Mouse (Mus musculus) embryonic facial prominence, embryonic 14.5 days (tissue): Measurements from ENCODE around the gene Naa15. TPM values are rescaled to one million over a fixed set of nuclear protein-coding genes. Genes with fewer than 3 reads are reported as not detected.

ENCODE experiments used
- ATAC-seq: fragments of 200-750 bp; cut with Nextera tagmentation; 2 replicates; pipeline ENCODE4 v1.8.0; 2017; ENCODE audit warnings: low read depth, moderate number of reproducible peaks, moderate TSS enrichment
- DNase-seq: peaks from one replicate; pipeline ENCODE4 v3.0.0-alpha.2; 2015; ENCODE audit warnings: low spot score
- H3K27ac ChIP-seq: fragments of 300-500 bp; sonication (generic); replicated peaks from 2 replicates; pipeline ENCODE4 v1.5.1; 2014; ENCODE audit warnings: low read depth, mild to moderate bottlenecking, low read length, moderate library complexity
- H3K27me3 ChIP-seq: fragments of 300-500 bp; sonication (generic); replicated peaks from 2 replicates; pipeline ENCODE4 v1.6.1; 2014; ENCODE audit warnings: low read length; ENCODE audit not compliant: control insufficient read depth, insufficient read depth
- H3K36me3 ChIP-seq: fragments of 300-500 bp; sonication (generic); 2 replicates; pipeline ENCODE4 v1.6.1; 2014; ENCODE audit warnings: low read length, mixed read lengths; ENCODE audit not compliant: control insufficient read depth, insufficient read depth
- H3K4me1 ChIP-seq: fragments of 300-500 bp; sonication (generic); 2 replicates; pipeline ENCODE4 v1.6.1; 2014; ENCODE audit warnings: antibody characterized with exemption, low read length; ENCODE audit not compliant: control insufficient read depth, insufficient read depth
- H3K4me2 ChIP-seq: fragments of 300-500 bp; sonication (generic); 2 replicates; pipeline ENCODE4 v1.6.1; 2014; ENCODE audit warnings: low read depth, mild to moderate bottlenecking, low read length, moderate library complexity, mixed read lengths
- H3K4me3 ChIP-seq: fragments of 300-500 bp; sonication (generic); 2 replicates; pipeline ENCODE4 v1.5.1; 2014; ENCODE audit warnings: low read depth, mild to moderate bottlenecking, low read length
- H3K9ac ChIP-seq: fragments of 300-500 bp; sonication (generic); 2 replicates; pipeline ENCODE4 v1.6.1; 2014; ENCODE audit warnings: low read depth, mild to moderate bottlenecking, low read length, moderate library complexity, mixed read lengths
- H3K9me3 ChIP-seq: fragments of 300-500 bp; sonication (generic); 2 replicates; pipeline ENCODE4 v1.6.1; 2016; ENCODE audit warnings: low read length; ENCODE audit not compliant: control insufficient read depth
- WGBS: fragments of 180-500 bp; shearing (Covaris S2); extraction: QIAGEN DNeasy Blood & Tissue Kit; methylation state at CpG from one replicate; pipeline ENCODE4 v1.1.7; 2014; 5-methylcytosine and 5-hydroxymethylcytosine counted together
- polyA plus RNA-seq: library from polyadenylated mRNA; unstranded; fragments of >200 nt; fragmentation: Nextera tagmentation; extraction: Ambion mirVana; gene quantifications from 2 replicates; pipeline ENCODE4 v1.2.1, GENCODE M21; 2014

The Naa15 gene
- polyA plus RNA-seq, 1 experiment from 2014 or later = 34.8 TPM

- H3K4me1 ChIP-seq = no peaks in the 10 kb centered on the region; the same call in 1 of the 2 replicates
- H3K4me2 ChIP-seq = peak overlapping the region; percentile 58
- ATAC-seq = peak; percentile 77; the same call in 1 of the 2 replicates
- DNase-seq = peak; percentile 88
- 0 out of 2 replicates have a peak, but pooled peaks cover 3% of the 10 kb centered on the region for H3K9me3 ChIP-seq
- H3K4me3 ChIP-seq = peak overlapping the region; percentile 34
- H3K27me3 ChIP-seq = no peaks in the 10 kb centered on the region
- H3K9ac ChIP-seq = peak overlapping the region; percentile 52
- no peaks in the 10 kb centered on the region for H3K36me3 ChIP-seq
- 42% methylated on average over 31 of the region's 31 CpGs for WGBS
- no peak overlapping the region; the same call in 1 of the 2 replicates for H3K27ac ChIP-seq
Measured at GRCm38 (mm10) chr3:51377878-51378664, 36.9 kb upstream of the Naa15 start.

DNA sequence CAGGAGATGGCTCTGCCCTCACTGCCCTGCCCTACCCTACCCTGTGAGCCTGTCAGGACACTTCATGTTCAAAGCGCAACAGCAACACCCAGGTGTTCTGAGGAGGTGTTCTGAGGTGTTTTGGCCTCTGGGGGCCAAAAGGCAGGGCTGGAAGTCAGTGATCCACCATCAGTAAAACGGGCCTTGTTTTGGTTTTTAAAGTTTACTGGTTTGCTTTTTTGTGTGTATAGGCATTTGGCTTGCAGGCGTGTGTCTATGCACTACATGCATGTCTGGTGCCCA, 36.3 kb upstream of the Naa15 start:
- WGBS = 80% methylated on average over 3 of the region's 3 CpGs
- no peaks in the 10 kb centered on the region for H3K36me3 ChIP-seq
- H3K4me2 ChIP-seq = peak overlapping the region; percentile 58
- H3K9ac ChIP-seq = 0 out of 2 replicates have a peak overlapping the region, but pooled peaks have one; percentile 52
- no peaks in the 10 kb centered on the region for H3K27me3 ChIP-seq
- no peak overlapping the region for H3K27ac ChIP-seq
- no peak for DNase-seq
- 0 out of 2 replicates have a peak, but pooled peaks cover 3% of the 10 kb centered on the region for H3K9me3 ChIP-seq
- no peak for ATAC-seq
- H3K4me1 ChIP-seq = no peaks in the 10 kb centered on the region; the same call in 1 of the 2 replicates
- H3K4me3 ChIP-seq = no peak overlapping the region

GRCm38 (mm10) chr3:51379786-51380659, 34.9 kb upstream of the Naa15 start:
- ATAC-seq (no peak), DNase-seq (no peak)
- 68% methylated on average over 5 of the region's 5 CpGs for WGBS

DNA sequence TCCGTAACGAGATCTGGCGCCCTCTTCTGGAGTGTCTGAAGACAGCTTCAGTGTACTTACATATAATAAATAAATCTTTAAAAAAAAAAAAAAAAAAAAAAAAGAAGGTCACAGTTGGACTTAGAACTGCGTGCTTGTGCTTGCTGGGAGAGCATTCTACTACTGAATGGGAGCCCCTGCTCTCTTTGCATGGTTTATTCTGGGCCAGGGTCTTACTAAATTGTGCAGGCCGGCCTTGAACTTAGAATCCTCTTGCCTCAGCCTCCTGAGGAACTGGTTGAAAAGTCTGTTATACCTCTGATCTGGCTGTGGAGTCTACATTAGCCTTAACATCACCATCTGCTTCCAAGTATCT, 34.3 kb upstream of the Naa15 start:
- no peak overlapping the region for H3K9ac ChIP-seq
- 70% methylated on average over 2 of the region's 5 CpGs for WGBS
- no peaks in the 10 kb centered on the region for H3K9me3 ChIP-seq
- no peak overlapping the region for H3K4me2 ChIP-seq
- H3K4me3 ChIP-seq = no peak overlapping the region
- no peaks in the 10 kb centered on the region for H3K36me3 ChIP-seq
- H3K27ac ChIP-seq = no peak overlapping the region
- DNase-seq (no peak), ATAC-seq (no peak)
- no peaks in the 10 kb centered on the region; the same call in 1 of the 2 replicates for H3K4me1 ChIP-seq
- no peaks in the 10 kb centered on the region for H3K27me3 ChIP-seq

More at GRCm38 (mm10) chr3:51379786-51380659, 34.9 kb upstream of the Naa15 start:
- Histone ChIP-seq H3K27me3 (no peaks in the 10 kb centered on the region), H3K36me3 (no peaks in the 10 kb centered on the region), H3K4me3 (no peak overlapping the region), H3K4me2 (no peak overlapping the region), H3K4me1 (no peaks in the 10 kb centered on the region; the same call in 1 of the 2 replicates), H3K9ac (no peak overlapping the region), H3K27ac (no peak overlapping the region), H3K9me3 (no peaks in the 10 kb centered on the region)

DNA sequence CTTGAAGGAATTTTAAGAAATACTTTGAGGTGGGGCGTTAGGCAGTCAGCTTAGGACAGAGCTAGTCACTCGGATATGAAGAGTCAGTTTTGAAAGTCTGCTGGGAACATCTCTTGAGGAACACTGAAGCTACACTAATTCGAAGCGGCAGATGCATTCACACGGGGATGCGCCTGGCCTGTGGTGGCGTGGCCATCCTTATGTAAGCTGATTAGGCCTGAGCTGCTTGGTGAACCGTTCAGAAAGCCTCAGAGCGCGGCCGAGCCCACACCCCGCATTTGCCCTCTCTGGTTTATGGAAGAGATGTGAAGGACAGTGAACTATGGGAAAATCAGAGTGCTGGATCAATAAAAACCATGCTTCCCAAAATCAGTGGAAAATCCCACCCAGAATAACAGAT, 31.5 kb upstream of the Naa15 start:
- Histone ChIP-seq H3K36me3 (no peaks in the 10 kb centered on the region), H3K4me3 (no peak overlapping the region)
- WGBS = 72% methylated on average over 12 of the region's 12 CpGs

GRCm38 (mm10) chr3:51386441-51387133, 28.4 kb upstream of the Naa15 start:
- Histone ChIP-seq H3K4me3 (no peak overlapping the region), H3K9me3 (no peaks in the 10 kb centered on the region), H3K36me3 (no peaks in the 10 kb centered on the region), H3K4me1 (0 out of 2 replicates have a peak, but pooled peaks cover 3% of the 10 kb centered on the region), H3K9ac (no peak overlapping the region), H3K27me3 (no peaks in the 10 kb centered on the region), H3K4me2 (no peak overlapping the region), H3K27ac (no peak overlapping the region)
- DNase-seq = peak; percentile 73
- 0 out of 2 replicates have a peak, but pooled peaks have one; percentile 57 for ATAC-seq
- WGBS = 34% methylated on average over 12 of the region's 12 CpGs

More for the DNA sequence above, 31.5 kb upstream of the Naa15 start:
- H3K4me1 ChIP-seq = 0 out of 2 replicates have a peak, but pooled peaks cover 3% of the 10 kb centered on the region
- H3K9me3 ChIP-seq = no peaks in the 10 kb centered on the region
- ATAC-seq (peak; percentile 67; the same call in 1 of the 2 replicates), DNase-seq (peak; percentile 70)
- no peak overlapping the region for H3K4me2 ChIP-seq
- H3K9ac ChIP-seq = no peak overlapping the region
- H3K27me3 ChIP-seq = no peaks in the 10 kb centered on the region
- no peak overlapping the region for H3K27ac ChIP-seq

GRCm38 (mm10) chr3:51387134-51387451, 27.9 kb upstream of the Naa15 start:
- ATAC-seq (no peak), DNase-seq (no peak)
- H3K27ac ChIP-seq = no peak overlapping the region
- no peak overlapping the region for H3K4me3 ChIP-seq
- H3K4me2 ChIP-seq = no peak overlapping the region
- WGBS = 84% methylated on average over 3 of the region's 3 CpGs
- 0 out of 2 replicates have a peak, but pooled peaks cover 3% of the 10 kb centered on the region for H3K4me1 ChIP-seq
- no peak overlapping the region for H3K9ac ChIP-seq
- H3K9me3 ChIP-seq = no peaks in the 10 kb centered on the region
- H3K27me3 ChIP-seq = no peaks in the 10 kb centered on the region
- no peaks in the 10 kb centered on the region for H3K36me3 ChIP-seq

- Histone ChIP-seq H3K27me3 (no peaks in the 10 kb centered on the region), H3K4me1 (0 out of 2 replicates have a peak, but pooled peaks cover 3% of the 10 kb centered on the region), H3K4me2 (no peak overlapping the region), H3K9me3 (no peaks in the 10 kb centered on the region), H3K27ac (no peak overlapping the region), H3K9ac (no peak overlapping the region), H3K36me3 (no peaks in the 10 kb centered on the region), H3K4me3 (no peak overlapping the region)
- WGBS = 64% methylated on average over 8 of the region's 8 CpGs
- DNase-seq = no peak
- no peak for ATAC-seq
Measured at GRCm38 (mm10) chr3:51387868-51388381, 27.0 kb upstream of the Naa15 start.
